Mouse (Mus musculus): ENCODE measurements around the gene Bms1. TPM values are rescaled to one million over a fixed set of nuclear protein-coding genes. Genes with fewer than 3 reads are reported as not detected.

Gene Bms1
- polyA plus RNA-seq, 1 experiment from 2014 or later, result 43.3 TPM

- Histone ChIP-seq H3K9ac (replicated peaks) (no peak overlapping the region), H3K27me3 (no peaks in the 10 kb centered on the region)
These were observed 38.0 kb downstream of the Bms1 start for GRCm38 (mm10) chr6:118381234-118381633.

GRCm38 (mm10) chr6:118380630-118381029, 38.6 kb downstream of the Bms1 start:
- ATAC-seq (ENCODE audit: low FRiP score, low read depth), result no peak
- Histone ChIP-seq H3K36me3 (peaks cover 32% of the 10 kb centered on the region), H3K9ac (replicated peaks) (no peak overlapping the region), H3K9me3 (no peaks in the 10 kb centered on the region), H3K4me3 (no peak overlapping the region), H3K4me2 (replicated peaks) (no peak overlapping the region), H3K27me3 (no peaks in the 10 kb centered on the region), H3K27ac (replicated peaks) (no peak overlapping the region), H3K4me1 (peaks cover 4% of the 10 kb centered on the region; the same call in 1 of the 2 replicates)
- WGBS, result 75% methylated on average over 3 of the region's 3 CpGs

More at GRCm38 (mm10) chr6:118381234-118381633, 38.0 kb downstream of the Bms1 start:
- no peak overlapping the region for H3K4me3 ChIP-seq
- no peak overlapping the region for H3K27ac ChIP-seq (replicated peaks)
- no peak overlapping the region for H3K4me2 ChIP-seq (replicated peaks)
- no peaks in the 10 kb centered on the region for H3K9me3 ChIP-seq
- no peak for ATAC-seq (ENCODE audit: low FRiP score, low read depth)
- 91% methylated on average over 4 of the region's 4 CpGs for WGBS
- peaks cover 4% of the 10 kb centered on the region; the same call in 1 of the 2 replicates for H3K4me1 ChIP-seq
- peaks cover 38% of the 10 kb centered on the region for H3K36me3 ChIP-seq

- ATAC-seq (ENCODE audit: low FRiP score, low read depth), result peak; percentile 79
- Histone ChIP-seq H3K4me2 (replicated peaks) (peak overlapping the region; percentile 8; the same call in 1 of the 2 replicates), H3K27ac (replicated peaks) (no peak overlapping the region), H3K36me3 (peaks cover 24% of the 10 kb centered on the region), H3K9me3 (no peaks in the 10 kb centered on the region), H3K9ac (replicated peaks) (no peak overlapping the region), H3K4me3 (no peak overlapping the region), H3K27me3 (no peaks in the 10 kb centered on the region), H3K4me1 (peaks cover 4% of the 10 kb centered on the region; the same call in 1 of the 2 replicates)
- 31% methylated on average over 20 of the region's 20 CpGs for WGBS
These were observed 39.7 kb downstream of the Bms1 start for GRCm38 (mm10) chr6:118379451-118380167.

- Histone ChIP-seq H3K4me1 (peaks cover 4% of the 10 kb centered on the region; the same call in 1 of the 2 replicates), H3K36me3 (peaks cover 7% of the 10 kb centered on the region; the same call in 1 of the 2 replicates), H3K4me3 (no peak overlapping the region), H3K27ac (replicated peaks) (no peak overlapping the region), H3K4me2 (replicated peaks) (no peak overlapping the region), H3K27me3 (no peaks in the 10 kb centered on the region), H3K9ac (replicated peaks) (no peak overlapping the region), H3K9me3 (no peaks in the 10 kb centered on the region)
- 72% methylated on average over 7 of the region's 10 CpGs for WGBS
- ATAC-seq (ENCODE audit: low FRiP score, low read depth), result no peak
These were observed 41.7 kb downstream of the Bms1 start for GRCm38 (mm10) chr6:118377611-118378010.

- H3K4me1 ChIP-seq, result peaks cover 4% of the 10 kb centered on the region; the same call in 1 of the 2 replicates
- H3K27ac ChIP-seq (replicated peaks), result no peak overlapping the region
- H3K9ac ChIP-seq (replicated peaks), result no peak overlapping the region
- no peak overlapping the region for H3K4me3 ChIP-seq
- no peak for ATAC-seq (ENCODE audit: low FRiP score, low read depth)
- H3K36me3 ChIP-seq, result no peaks in the 10 kb centered on the region
- H3K27me3 ChIP-seq, result no peaks in the 10 kb centered on the region
- WGBS, result 72% methylated on average over 10 of the region's 10 CpGs
- H3K9me3 ChIP-seq, result no peaks in the 10 kb centered on the region
- H3K4me2 ChIP-seq (replicated peaks), result no peak overlapping the region
These were observed 43.3 kb downstream of the Bms1 start for GRCm38 (mm10) chr6:118376023-118376422.

- Histone ChIP-seq H3K36me3 (no peaks in the 10 kb centered on the region), H3K27me3 (no peaks in the 10 kb centered on the region), H3K9ac (replicated peaks) (no peak overlapping the region), H3K27ac (replicated peaks) (no peak overlapping the region), H3K4me2 (replicated peaks) (no peak overlapping the region), H3K4me3 (no peak overlapping the region), H3K9me3 (no peaks in the 10 kb centered on the region), H3K4me1 (peaks cover 4% of the 10 kb centered on the region; the same call in 1 of the 2 replicates)
- 57% methylated on average over 3 of the region's 3 CpGs for WGBS
- no peak for ATAC-seq (ENCODE audit: low FRiP score, low read depth)
These were observed 43.8 kb downstream of the Bms1 start for GRCm38 (mm10) chr6:118375457-118375856.

GRCm38 (mm10) chr6:118375026-118375425, 44.2 kb downstream of the Bms1 start:
- Histone ChIP-seq H3K9ac (replicated peaks) (no peak overlapping the region), H3K27me3 (no peaks in the 10 kb centered on the region), H3K4me1 (peaks cover 4% of the 10 kb centered on the region; the same call in 1 of the 2 replicates), H3K9me3 (no peaks in the 10 kb centered on the region), H3K4me2 (replicated peaks) (no peak overlapping the region), H3K27ac (replicated peaks) (no peak overlapping the region), H3K4me3 (no peak overlapping the region), H3K36me3 (no peaks in the 10 kb centered on the region)
- no peak for ATAC-seq (ENCODE audit: low FRiP score, low read depth)
- 80% methylated on average over 3 of the region's 3 CpGs for WGBS

GRCm38 (mm10) chr6:118373294-118373693, 46.0 kb downstream of the Bms1 start:
- H3K27me3 ChIP-seq, result no peaks in the 10 kb centered on the region
- no peak for ATAC-seq (ENCODE audit: low FRiP score, low read depth)
- H3K4me2 ChIP-seq (replicated peaks), result no peak overlapping the region
- H3K36me3 ChIP-seq, result no peaks in the 10 kb centered on the region
- no peak overlapping the region for H3K27ac ChIP-seq (replicated peaks)
- H3K4me1 ChIP-seq, result no peaks in the 10 kb centered on the region
- H3K4me3 ChIP-seq, result no peak overlapping the region
- no peak overlapping the region for H3K9ac ChIP-seq (replicated peaks)
- 52% methylated on average over 3 of the region's 5 CpGs for WGBS
- no peaks in the 10 kb centered on the region for H3K9me3 ChIP-seq

GRCm38 (mm10) chr6:118372794-118373193, 46.5 kb downstream of the Bms1 start:
- H3K9ac ChIP-seq (replicated peaks), result no peak overlapping the region
- H3K4me2 ChIP-seq (replicated peaks), result no peak overlapping the region
- no peak overlapping the region for H3K27ac ChIP-seq (replicated peaks)
- no peaks in the 10 kb centered on the region for H3K9me3 ChIP-seq
- 82% methylated on average over 5 of the region's 5 CpGs for WGBS
- H3K27me3 ChIP-seq, result no peaks in the 10 kb centered on the region
- no peaks in the 10 kb centered on the region for H3K4me1 ChIP-seq
- no peak for ATAC-seq (ENCODE audit: low FRiP score, low read depth)
- no peaks in the 10 kb centered on the region for H3K36me3 ChIP-seq
- H3K4me3 ChIP-seq, result no peak overlapping the region

GRCm38 (mm10) chr6:118367502-118367901, 51.8 kb downstream of the Bms1 start:
- Histone ChIP-seq H3K4me1 (no peaks in the 10 kb centered on the region), H3K4me2 (replicated peaks) (no peak overlapping the region), H3K36me3 (no peaks in the 10 kb centered on the region), H3K9me3 (no peaks in the 10 kb centered on the region), H3K27me3 (no peaks in the 10 kb centered on the region), H3K9ac (replicated peaks) (no peak overlapping the region), H3K4me3 (no peak overlapping the region), H3K27ac (replicated peaks) (no peak overlapping the region)
- ATAC-seq (ENCODE audit: low FRiP score, low read depth), result no peak
- 90% methylated on average over 7 of the region's 7 CpGs for WGBS

GRCm38 (mm10) chr6:118366196-118366595, 53.1 kb downstream of the Bms1 start:
- H3K27me3 ChIP-seq, result no peaks in the 10 kb centered on the region
- 69% methylated on average over 3 of the region's 3 CpGs for WGBS
- no peak overlapping the region for H3K4me3 ChIP-seq
- H3K9ac ChIP-seq (replicated peaks), result no peak overlapping the region
- ATAC-seq (ENCODE audit: low FRiP score, low read depth), result no peak
- no peaks in the 10 kb centered on the region for H3K4me1 ChIP-seq
- H3K4me2 ChIP-seq (replicated peaks), result no peak overlapping the region
- no peak overlapping the region for H3K27ac ChIP-seq (replicated peaks)
- 0 out of 2 replicates have a peak, but pooled peaks cover 7% of the 10 kb centered on the region for H3K9me3 ChIP-seq
- H3K36me3 ChIP-seq, result no peaks in the 10 kb centered on the region

- no peak for ATAC-seq (ENCODE audit: low FRiP score, low read depth)
- Histone ChIP-seq H3K4me1 (no peaks in the 10 kb centered on the region), H3K27ac (replicated peaks) (no peak overlapping the region), H3K4me2 (replicated peaks) (no peak overlapping the region), H3K4me3 (no peak overlapping the region), H3K27me3 (no peaks in the 10 kb centered on the region), H3K9ac (replicated peaks) (no peak overlapping the region), H3K9me3 (0 out of 2 replicates have a peak, but pooled peaks cover 10% of the 10 kb centered on the region), H3K36me3 (no peaks in the 10 kb centered on the region)
These were observed 53.5 kb downstream of the Bms1 start for GRCm38 (mm10) chr6:118365781-118366180.
